Mouse (Mus musculus): Measurements from ENCODE around the gene Lrrn2. TPM values are rescaled to one million over a fixed set of nuclear protein-coding genes. Genes with fewer than 3 reads are reported as not detected.

Gene Lrrn2
- total and polyA plus RNA-seq, 3 experiments = not detected

DNA sequence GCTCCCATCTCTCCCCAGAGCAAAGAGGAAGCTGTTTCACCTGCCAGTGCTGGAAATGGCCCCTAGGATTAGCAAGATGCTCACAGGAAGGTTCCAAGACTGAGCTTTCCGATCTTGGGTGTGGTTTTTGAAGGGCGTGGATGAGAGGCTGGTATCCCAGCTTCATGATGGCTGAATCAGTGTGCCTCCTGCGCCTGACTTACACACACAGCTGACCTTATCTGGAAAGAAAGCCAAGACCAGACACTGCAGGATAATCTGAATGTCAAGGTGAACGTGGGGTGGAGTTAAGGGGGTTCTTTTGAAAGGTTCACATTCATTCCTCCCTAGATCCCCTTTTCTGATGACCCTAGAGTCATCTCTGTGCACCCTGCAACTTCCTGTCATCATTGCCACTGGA, 8.7 kb downstream of the Lrrn2 start:
- H3K4me3 ChIP-seq (ENCODE audit: control insufficient read depth in 1 of 2, insufficient read depth in 1 of 2, low read depth in 2 of 2, low read length in 2 of 2) = no peak overlapping the region
- H3K27ac ChIP-seq (ENCODE audit: control insufficient read depth, low read depth, low read length) = no peak overlapping the region
- H3K36me3 ChIP-seq (ENCODE audit: control insufficient read depth in 1 of 2, insufficient read depth in 2 of 2, low read length in 2 of 2) = no peaks in the 10 kb centered on the region
- H3K79me2 ChIP-seq (ENCODE audit: control insufficient read depth, insufficient read depth, low read length, poor library complexity) = no peaks in the 10 kb centered on the region
- H3K27me3 ChIP-seq (ENCODE audit: control insufficient read depth in 1 of 2, insufficient read depth in 2 of 2, low read length in 2 of 2) = peaks cover under 1 to 3% of the 10 kb centered on the region in 2 experiments
- no peaks in the 10 kb centered on the region for H3K9me3 ChIP-seq (replicated peaks; ENCODE audit: insufficient read depth, low read length)
- no peak for DNase-seq (ENCODE audit: low read depth, low spot score)
- TF ChIP-seq KAT2A (conservative IDR thresholded peaks at IDR 0.05; ENCODE audit: low read depth, low read length) (no peak), GATA1 (IDR thresholded peaks at IDR 0.05; ENCODE audit: low read depth, low read length) (no peak), MXI1 (IDR thresholded peaks at IDR 0.05; ENCODE audit: low read depth, low read length) (no peak), ZKSCAN1 (IDR thresholded peaks at IDR 0.05; ENCODE audit: low read depth, low read length) (no peak), EP300 (IDR thresholded peaks at IDR 0.05; ENCODE audit: low read depth in 1 of 2, low read length in 2 of 2) (no peak), ETS1 (IDR thresholded peaks at IDR 0.05; ENCODE audit: low read depth, low read length) (no peak), ELF1 (IDR thresholded peaks at IDR 0.05; ENCODE audit: low read depth, low read length) (no peak), GABPA (IDR thresholded peaks at IDR 0.05; ENCODE audit: low read depth, low read length) (no peak), MAZ (IDR thresholded peaks at IDR 0.05; ENCODE audit: low read depth, low read length) (no peak), MAX (IDR thresholded peaks at IDR 0.05; ENCODE audit: low read length) (no peak), CTCF (IDR thresholded peaks at IDR 0.05 in 2 of 3, conservative IDR thresholded peaks at IDR 0.05 in 1 of 3; ENCODE audit: control insufficient read depth in 1 of 3, insufficient read depth in 1 of 3, low read depth in 2 of 3, low read length in 3 of 3, poor library complexity in 1 of 3, severe bottlenecking in 1 of 3) (no peak)
- no peak overlapping the region for H3K9ac ChIP-seq (ENCODE audit: control insufficient read depth, low read depth, low read length, poor library complexity, severe bottlenecking)
- peaks cover 0 to 6% of the 10 kb centered on the region in 2 experiments; a peak in 1 of 4 replicates for H3K4me1 ChIP-seq (ENCODE audit: control insufficient read depth in 1 of 2, insufficient read depth in 2 of 2, low read length in 2 of 2)

DNA sequence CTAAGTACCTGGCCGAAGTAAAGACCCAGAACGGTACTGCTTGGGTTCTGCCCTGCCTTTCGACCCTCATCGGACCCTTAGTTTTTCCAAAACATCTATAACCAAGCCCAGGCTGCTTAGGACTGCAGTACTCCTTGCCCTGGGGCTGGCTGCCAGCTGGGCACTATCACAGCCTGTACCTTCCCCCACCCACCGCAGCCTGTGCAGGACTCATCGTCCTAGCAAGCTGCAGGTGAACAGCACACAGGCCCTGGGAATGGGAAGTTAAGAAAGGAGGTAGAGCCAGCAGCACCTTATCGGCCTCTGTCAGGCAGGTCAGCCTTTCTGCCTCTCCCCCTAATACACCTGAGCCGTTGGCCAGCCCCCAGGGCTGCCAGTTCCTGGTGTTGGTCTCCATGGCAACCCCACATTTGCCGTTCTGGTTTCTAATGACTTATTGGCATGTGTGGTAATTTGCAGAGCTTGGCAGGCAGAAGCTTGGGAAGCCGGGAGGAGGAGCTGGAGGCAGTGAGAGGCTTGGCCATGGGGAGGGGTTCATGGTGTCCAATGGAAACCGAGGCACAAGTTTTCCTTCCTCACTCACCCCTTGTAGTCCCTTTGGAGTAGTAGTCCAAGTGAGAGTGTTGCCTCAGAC, 10.2 kb downstream of the Lrrn2 start:
- no peak overlapping the region for H3K9ac ChIP-seq (ENCODE audit: control insufficient read depth, low read depth, low read length, poor library complexity, severe bottlenecking)
- H3K4me3 ChIP-seq (ENCODE audit: control insufficient read depth in 1 of 2, insufficient read depth in 1 of 2, low read depth in 2 of 2, low read length in 2 of 2) = no peak overlapping the region
- peaks cover 0 to 10% of the 10 kb centered on the region in 2 experiments; a peak in 1 of 4 replicates for H3K4me1 ChIP-seq (ENCODE audit: control insufficient read depth in 1 of 2, insufficient read depth in 2 of 2, low read length in 2 of 2)
- H3K79me2 ChIP-seq (ENCODE audit: control insufficient read depth, insufficient read depth, low read length, poor library complexity) = no peaks in the 10 kb centered on the region
- no peaks in the 10 kb centered on the region for H3K9me3 ChIP-seq (replicated peaks; ENCODE audit: insufficient read depth, low read length)
- no peak overlapping the region for H3K27ac ChIP-seq (ENCODE audit: control insufficient read depth, low read depth, low read length)
- H3K27me3 ChIP-seq (ENCODE audit: control insufficient read depth in 1 of 2, insufficient read depth in 2 of 2, low read length in 2 of 2) = no peaks in the 10 kb centered on the region; a peak in 2 of 4 replicates
- DNase-seq (ENCODE audit: low read depth, low spot score) = no peak
- TF ChIP-seq CHD2 (IDR thresholded peaks at IDR 0.05; ENCODE audit: low read length) = no peak
- TF ChIP-seq BHLHE40 (IDR thresholded peaks at IDR 0.05; ENCODE audit: borderline replicate concordance, low read depth, low read length) = no peak
- TF ChIP-seq ZNF384 (IDR thresholded peaks at IDR 0.05; ENCODE audit: low read depth, low read length) = no peak
- TF ChIP-seq MAX (IDR thresholded peaks at IDR 0.05; ENCODE audit: low read length) = no peak
- TF ChIP-seq GABPA (IDR thresholded peaks at IDR 0.05; ENCODE audit: low read depth, low read length) = no peak
- no peak for TF ChIP-seq MYB (IDR thresholded peaks at IDR 0.05; ENCODE audit: low read depth, low read length)
- no peak for TF ChIP-seq RCOR1 (IDR thresholded peaks at IDR 0.05; ENCODE audit: low read depth, low read length)
- TF ChIP-seq UBTF (IDR thresholded peaks at IDR 0.05; ENCODE audit: borderline replicate concordance, insufficient read depth, low read depth, low read length) = no peak
- TF ChIP-seq TBP (IDR thresholded peaks at IDR 0.05; ENCODE audit: low read depth, low read length) = no peak
- TF ChIP-seq NRF1 (IDR thresholded peaks at IDR 0.05; ENCODE audit: insufficient read depth, low read depth, low read length, poor library complexity, severe bottlenecking) = no peak
- no peak for TF ChIP-seq MYC (IDR thresholded peaks at IDR 0.05; ENCODE audit: low read depth, low read length)
- TF ChIP-seq POLR2AphosphoS5 (IDR thresholded peaks at IDR 0.05; ENCODE audit: borderline replicate concordance, low read depth, low read length) = no peak
- no peak for TF ChIP-seq EP300 (IDR thresholded peaks at IDR 0.05; ENCODE audit: low read depth in 1 of 2, low read length in 2 of 2)
- TF ChIP-seq ETS1 (IDR thresholded peaks at IDR 0.05; ENCODE audit: low read depth, low read length) = no peak
- TF ChIP-seq ZMIZ1 (IDR thresholded peaks at IDR 0.05; ENCODE audit: low read depth, low read length) = no peak
- no peak for TF ChIP-seq CTCF (IDR thresholded peaks at IDR 0.05 in 2 of 3, conservative IDR thresholded peaks at IDR 0.05 in 1 of 3; ENCODE audit: control insufficient read depth in 1 of 3, insufficient read depth in 1 of 3, low read depth in 2 of 3, low read length in 3 of 3, poor library complexity in 1 of 3, severe bottlenecking in 1 of 3)
- TF ChIP-seq HCFC1 (IDR thresholded peaks at IDR 0.05; ENCODE audit: low read depth, low read length) = no peak
- no peak for TF ChIP-seq MEF2A (IDR thresholded peaks at IDR 0.05; ENCODE audit: extremely low read depth, insufficient replicate concordance, low read depth, low read length, poor library complexity, severe bottlenecking)
- no peak for TF ChIP-seq ZKSCAN1 (IDR thresholded peaks at IDR 0.05; ENCODE audit: low read depth, low read length)
- TF ChIP-seq GATA1 (IDR thresholded peaks at IDR 0.05; ENCODE audit: low read depth, low read length) = no peak
- no peaks in the 10 kb centered on the region for H3K36me3 ChIP-seq (ENCODE audit: control insufficient read depth in 1 of 2, insufficient read depth in 2 of 2, low read length in 2 of 2)
